Mouse (Mus musculus): Measurements from ENCODE around the gene Lamb3.

Lamb3 gene

GRCm38 (mm10) chr1:193284228-193284779 lies 76.8 kb downstream of the Lamb3 start:
- no peak for DNase-seq

- peak in 1 of 2 experiments; percentile 46 for DNase-seq
These were observed 78.3 kb downstream of the Lamb3 start for GRCm38 (mm10) chr1:193285766-193286325.

GRCm38 (mm10) chr1:193287578-193287977 lies 80.1 kb downstream of the Lamb3 start:
- no peak for DNase-seq

GRCm38 (mm10) chr1:193289076-193289475 lies 81.6 kb downstream of the Lamb3 start:
- no peak for DNase-seq

- no peak for DNase-seq
These were observed 82.4 kb downstream of the Lamb3 start for GRCm38 (mm10) chr1:193289914-193290313.

- DNase-seq = no peak
These were observed 83.2 kb downstream of the Lamb3 start for GRCm38 (mm10) chr1:193290686-193291085.

GRCm38 (mm10) chr1:193293039-193293438 lies 85.5 kb downstream of the Lamb3 start:
- no peak for DNase-seq

- no peak for DNase-seq
These were observed 86.4 kb downstream of the Lamb3 start for GRCm38 (mm10) chr1:193293926-193294325.

GRCm38 (mm10) chr1:193295920-193296319 lies 88.4 kb downstream of the Lamb3 start:
- no peak for DNase-seq

GRCm38 (mm10) chr1:193298141-193298765 lies 90.8 kb downstream of the Lamb3 start:
- no peak for DNase-seq

GRCm38 (mm10) chr1:193299995-193300394 lies 92.5 kb downstream of the Lamb3 start:
- DNase-seq = no peak

GRCm38 (mm10) chr1:193301216-193302092 lies 94.0 kb downstream of the Lamb3 start:
- peak; percentile 34 to 45 for DNase-seq

- DNase-seq = no peak
These were observed 94.5 kb downstream of the Lamb3 start for GRCm38 (mm10) chr1:193302093-193302405.

GRCm38 (mm10) chr1:193303096-193303495 lies 95.6 kb downstream of the Lamb3 start:
- no peak for DNase-seq

GRCm38 (mm10) chr1:193305386-193305785 lies 97.9 kb downstream of the Lamb3 start:
- DNase-seq = no peak

- no peak for DNase-seq
These were observed 99.3 kb downstream of the Lamb3 start for GRCm38 (mm10) chr1:193306832-193307231.

GRCm38 (mm10) chr1:193309785-193310518 lies 102.5 kb downstream of the Lamb3 start:
- no peak for DNase-seq

GRCm38 (mm10) chr1:193310519-193311085 lies 103.1 kb downstream of the Lamb3 start:
- DNase-seq = no peak

GRCm38 (mm10) chr1:193311596-193311995 lies 104.1 kb downstream of the Lamb3 start:
- DNase-seq = peak; percentile 39 to 66

- peak; percentile 81 to 86 for DNase-seq
These were observed 108.3 kb downstream of the Lamb3 start for GRCm38 (mm10) chr1:193315705-193316357.

GRCm38 (mm10) chr1:193316358-193316750 lies 108.9 kb downstream of the Lamb3 start:
- no peak for DNase-seq

- DNase-seq = peak; percentile 57 to 70
These were observed 109.7 kb downstream of the Lamb3 start for GRCm38 (mm10) chr1:193317159-193317559.
